ENCODE assay signal across 7 mouse cellular contexts in genomic region chr11:12532288-12532687, GRCm38 (mm10).
DNase-seq lines count a peak whose midpoint lies in the region; ATAC-seq and TF ChIP-seq lines count a peak whose summit lies in the region.

No protein-coding gene starts in this region.

- H3K36me3 ChIP-seq in embryonic facial prominence, embryonic 11.5 days (replicated peaks; ENCODE audit: control insufficient read depth, insufficient read depth, low read depth, low read length), result no peaks in the 10 kb centered on the region
- no peaks in the 10 kb centered on the region for H3K36me3 ChIP-seq in heart, embryonic 14.5 days (ENCODE audit: control insufficient read depth, insufficient read depth, low read length)
- no peaks in the 10 kb centered on the region for H3K36me3 ChIP-seq in kidney, postnatal 0 days (ENCODE audit: insufficient read depth, low read length)
- no peaks in the 10 kb centered on the region for H3K36me3 ChIP-seq in limb, embryonic 14.5 days (ENCODE audit: control insufficient read depth, insufficient read depth, low read length)

- H3K9ac ChIP-seq in embryonic facial prominence, embryonic 11.5 days (replicated peaks; ENCODE audit: low read length), result no peak overlapping the region
- H3K9ac ChIP-seq in heart, embryonic 14.5 days (ENCODE audit: low read length), result no peak overlapping the region
- no peak overlapping the region for H3K9ac ChIP-seq in kidney, postnatal 0 days (ENCODE audit: low read depth, low read length)
- no peak overlapping the region for H3K9ac ChIP-seq in limb, embryonic 14.5 days (ENCODE audit: low read depth, low read length, severe bottlenecking)

- 8% methylated on average over 3 of the region's 3 CpGs for WGBS in embryonic facial prominence, embryonic 11.5 days
- 15% methylated on average over 3 of the region's 3 CpGs for WGBS in heart, embryonic 14.5 days
- 7% methylated on average over 3 of the region's 3 CpGs for WGBS in kidney, postnatal 0 days
- 8% methylated on average over 3 of the region's 3 CpGs for WGBS in limb, embryonic 14.5 days

- no peak for TF ChIP-seq POLR2A in brain, embryonic 14.5 days (IDR thresholded peaks at IDR 0.05; ENCODE audit: borderline replicate concordance, extremely low read depth, insufficient read depth, insufficient read length, poor library complexity, severe bottlenecking)
- TF ChIP-seq POLR2A in limb, embryonic 14.5 days (IDR thresholded peaks at IDR 0.05; ENCODE audit: borderline replicate concordance, extremely low read depth, insufficient read depth, insufficient read length), result no peak

- no peaks in the 10 kb centered on the region for H3K4me1 ChIP-seq in embryonic facial prominence, embryonic 11.5 days (ENCODE audit: control insufficient read depth, insufficient read depth, low read length)
- H3K4me1 ChIP-seq in heart, embryonic 14.5 days (ENCODE audit: control insufficient read depth in 2 of 2, insufficient read depth in 2 of 2, low read length in 2 of 2), result peaks cover 2 to 5% of the 10 kb centered on the region in 2 experiments; a peak in 3 of 4 replicates
- H3K4me1 ChIP-seq in kidney, postnatal 0 days (replicated peaks; ENCODE audit: insufficient read depth, low read length), result no peaks in the 10 kb centered on the region
- peaks cover 4% of the 10 kb centered on the region; the same call in 1 of the 2 replicates for H3K4me1 ChIP-seq in limb, embryonic 14.5 days (ENCODE audit: control insufficient read depth, insufficient read depth, low read length)

- peak; percentile 92 for DNase-seq in brain, embryonic 14.5 days (ENCODE audit: low read depth)
- DNase-seq in embryonic facial prominence, embryonic 11.5 days (ENCODE audit: low spot score), result peak; percentile 83
- peak; percentile 91 for DNase-seq in kidney, postnatal 0 days (ENCODE audit: low spot score)
- DNase-seq in limb, embryonic 14.5 days (ENCODE audit: low spot score), result peak; percentile 79
- DNase-seq in neural tube, embryonic 10.5 days (ENCODE audit: extremely low spot score, low spot score), result peak; percentile 54

- H3K27ac ChIP-seq in embryonic facial prominence, embryonic 11.5 days (replicated peaks; ENCODE audit: low read depth, low read length), result no peak overlapping the region; the same call in 1 of the 2 replicates
- H3K27ac ChIP-seq in heart, embryonic 14.5 days (replicated peaks in 1 of 2; ENCODE audit: control insufficient read depth in 1 of 2, insufficient read depth in 1 of 2, low read depth in 2 of 2, low read length in 2 of 2), result no peak overlapping the region
- no peak overlapping the region for H3K27ac ChIP-seq in kidney, postnatal 0 days
- H3K27ac ChIP-seq in limb, embryonic 14.5 days (replicated peaks; ENCODE audit: low read depth, low read length), result no peak overlapping the region

- no peak overlapping the region for H3K4me2 ChIP-seq in embryonic facial prominence, embryonic 11.5 days (ENCODE audit: low read depth, low read length)
- no peak overlapping the region for H3K4me2 ChIP-seq in heart, embryonic 14.5 days (ENCODE audit: low read length)
- H3K4me2 ChIP-seq in kidney, postnatal 0 days (ENCODE audit: low read length), result no peak overlapping the region
- H3K4me2 ChIP-seq in limb, embryonic 14.5 days (replicated peaks; ENCODE audit: low read depth, low read length, severe bottlenecking), result no peak overlapping the region

- peak; percentile 70; the same call in 1 of the 2 replicates for TF ChIP-seq CTCF in brain, embryonic 14.5 days (IDR thresholded peaks at IDR 0.05; ENCODE audit: borderline replicate concordance, extremely low read depth, insufficient read depth, insufficient read length)
- peak; percentile 87 for TF ChIP-seq CTCF in kidney, postnatal 0 days (IDR thresholded peaks at IDR 0.05; ENCODE audit: low read depth)

- H3K4me3 ChIP-seq in embryonic facial prominence, embryonic 11.5 days (ENCODE audit: low read depth, low read length), result no peak overlapping the region
- no peak overlapping the region for H3K4me3 ChIP-seq in heart, embryonic 14.5 days (ENCODE audit: control insufficient read depth in 1 of 2, insufficient read depth in 1 of 2, low read depth in 1 of 2, low read length in 2 of 2)
- H3K4me3 ChIP-seq in kidney, postnatal 0 days (replicated peaks; ENCODE audit: low read depth, low read length), result no peak overlapping the region
- no peak overlapping the region for H3K4me3 ChIP-seq in limb, embryonic 14.5 days (replicated peaks; ENCODE audit: low read length)

- H3K9me3 ChIP-seq in embryonic facial prominence, embryonic 11.5 days (replicated peaks; ENCODE audit: control insufficient read depth, low read length), result no peaks in the 10 kb centered on the region
- H3K9me3 ChIP-seq in heart, embryonic 14.5 days (ENCODE audit: control insufficient read depth, low read length), result no peaks in the 10 kb centered on the region
- no peaks in the 10 kb centered on the region for H3K9me3 ChIP-seq in kidney, postnatal 0 days (replicated peaks; ENCODE audit: low read length)
- no peaks in the 10 kb centered on the region for H3K9me3 ChIP-seq in limb, embryonic 14.5 days (ENCODE audit: control insufficient read depth, low read length)

- ATAC-seq in embryonic facial prominence, embryonic 11.5 days (replicated peaks; ENCODE audit: insufficient number of reproducible peaks, low FRiP score, low TSS enrichment, low read depth), result peak; percentile 96
- ATAC-seq in heart, embryonic 14.5 days (ENCODE audit: insufficient number of reproducible peaks, insufficient read depth, low FRiP score, low read depth), result peak; percentile 81; the same call in 1 of the 2 replicates
- ATAC-seq in kidney, postnatal 0 days (replicated peaks; ENCODE audit: low FRiP score, low read depth), result peak; percentile 97
- peak; percentile 93 for ATAC-seq in limb, embryonic 14.5 days (ENCODE audit: low FRiP score, low read depth)
- no peak for ATAC-seq in erythroid progenitor cell, adult 5-6 weeks (replicated peaks; ENCODE audit: low FRiP score, poor library complexity, severe bottlenecking)

- no peaks in the 10 kb centered on the region for H3K27me3 ChIP-seq in embryonic facial prominence, embryonic 11.5 days (ENCODE audit: control insufficient read depth, insufficient read depth, low read length)
- H3K27me3 ChIP-seq in heart, embryonic 14.5 days (ENCODE audit: control insufficient read depth, insufficient read depth, low read length), result no peaks in the 10 kb centered on the region
- H3K27me3 ChIP-seq in kidney, postnatal 0 days (ENCODE audit: insufficient read depth, low read length), result no peaks in the 10 kb centered on the region
- H3K27me3 ChIP-seq in limb, embryonic 14.5 days (ENCODE audit: control insufficient read depth, insufficient read depth, low read length), result no peaks in the 10 kb centered on the region
